Mouse (Mus musculus): ENCODE measurements around the gene Dph3. TPM values are rescaled to one million over a fixed set of nuclear protein-coding genes. Genes with fewer than 3 reads are reported as not detected.
A peak's percentile ranks its signal among the peaks of the same experiment; 100 is the strongest.
"Not testable (repeated sequence)": the region's sequence is repeated elsewhere in the genome, so short reads cannot be mapped to it uniquely, and the experiment has no call there.

The Dph3 gene
- 10 to 100 TPM; 41.0 to 45.8 (median 45.1) TPM for total RNA-seq (2022)

- DNase-seq (ENCODE audit: low spot score in 2 of 2): peak; percentile 98 to 99
These were observed at the start of gene Dph3 for GRCm38 (mm10) chr14:32085486-32086201. Dph3 (minus strand) TSS chr14:32085729.

GRCm38 (mm10) chr14:32134293-32134692 lies 48.8 kb upstream of the Dph3 start:
- DNase-seq (ENCODE audit: low spot score in 2 of 2): no peak

- no peak for DNase-seq (ENCODE audit: low spot score in 2 of 2)
These were observed 46.3 kb upstream of the Dph3 start for GRCm38 (mm10) chr14:32131836-32132235.

GRCm38 (mm10) chr14:32128409-32128808 lies 42.9 kb upstream of the Dph3 start:
- no peak for DNase-seq (ENCODE audit: low spot score in 2 of 2)

- not testable (repeated sequence) for DNase-seq (ENCODE audit: low spot score in 2 of 2)
These were observed 39.7 kb upstream of the Dph3 start for GRCm38 (mm10) chr14:32125256-32125655.

- DNase-seq (ENCODE audit: low spot score in 2 of 2): no peak
These were observed 38.7 kb upstream of the Dph3 start for GRCm38 (mm10) chr14:32124261-32124660.

GRCm38 (mm10) chr14:32121920-32122315 lies 36.4 kb upstream of the Dph3 start:
- DNase-seq (ENCODE audit: low spot score in 2 of 2): no peak

- no peak for DNase-seq (ENCODE audit: low spot score in 2 of 2)
These were observed 35.7 kb upstream of the Dph3 start for GRCm38 (mm10) chr14:32120940-32121919.

- DNase-seq (ENCODE audit: low spot score in 2 of 2): not testable (repeated sequence)
These were observed 26.6 kb upstream of the Dph3 start for GRCm38 (mm10) chr14:32112124-32112523.

- DNase-seq (ENCODE audit: low spot score in 2 of 2): no peak
These were observed 21.4 kb upstream of the Dph3 start for GRCm38 (mm10) chr14:32106911-32107310.

GRCm38 (mm10) chr14:32105663-32106062 lies 20.1 kb upstream of the Dph3 start:
- DNase-seq (ENCODE audit: low spot score in 2 of 2): no peak

- no peak for DNase-seq (ENCODE audit: low spot score in 2 of 2)
These were observed 18.0 kb upstream of the Dph3 start for GRCm38 (mm10) chr14:32103556-32103955.

- no peak for DNase-seq (ENCODE audit: low spot score in 2 of 2)
These were observed 13.4 kb upstream of the Dph3 start for GRCm38 (mm10) chr14:32098951-32099350.

- no peak for DNase-seq (ENCODE audit: low spot score in 2 of 2)
These were observed 12.2 kb upstream of the Dph3 start for GRCm38 (mm10) chr14:32097691-32098090.

GRCm38 (mm10) chr14:32096740-32097139 lies 11.2 kb upstream of the Dph3 start:
- no peak for DNase-seq (ENCODE audit: low spot score in 2 of 2)

GRCm38 (mm10) chr14:32095646-32096045 lies 10.1 kb upstream of the Dph3 start:
- DNase-seq (ENCODE audit: low spot score in 2 of 2): no peak

GRCm38 (mm10) chr14:32093500-32094117 lies 8.1 kb upstream of the Dph3 start:
- no peak for DNase-seq (ENCODE audit: low spot score in 2 of 2)

- DNase-seq (ENCODE audit: low spot score in 2 of 2): no peak
These were observed 7.5 kb upstream of the Dph3 start for GRCm38 (mm10) chr14:32093018-32093417.

GRCm38 (mm10) chr14:32091704-32092103 lies 6.2 kb upstream of the Dph3 start:
- no peak for DNase-seq (ENCODE audit: low spot score in 2 of 2)

- DNase-seq (ENCODE audit: low spot score in 2 of 2): no peak
These were observed 5.6 kb upstream of the Dph3 start for GRCm38 (mm10) chr14:32091124-32091523.

- DNase-seq (ENCODE audit: low spot score in 2 of 2): not testable (repeated sequence)
These were observed 2.2 kb upstream of the Dph3 start for GRCm38 (mm10) chr14:32087584-32088248.

All from left cerebral cortex, adult 8-10 months (tissue).